Mouse (Mus musculus): Measurements from ENCODE around the gene Abcb11. TPM values are rescaled to one million over a fixed set of nuclear protein-coding genes. Genes with fewer than 3 reads are reported as not detected.

Gene Abcb11
- polyA plus RNA-seq, 1 experiment = not detected

GRCm38 (mm10) chr2:69294508-69294907 lies 47.9 kb downstream of the Abcb11 start:
- no peak for TF ChIP-seq GATA1 (IDR thresholded peaks at IDR 0.05; ENCODE audit: low read length)

- no peak for TF ChIP-seq GATA1 (IDR thresholded peaks at IDR 0.05; ENCODE audit: low read length)
Observed at GRCm38 (mm10) chr2:69288989-69289388, 53.4 kb downstream of the Abcb11 start.

GRCm38 (mm10) chr2:69275875-69276274 lies 66.5 kb downstream of the Abcb11 start:
- TF ChIP-seq GATA1 (IDR thresholded peaks at IDR 0.05; ENCODE audit: low read length) = no peak

- no peak for TF ChIP-seq GATA1 (IDR thresholded peaks at IDR 0.05; ENCODE audit: low read length)
Observed at GRCm38 (mm10) chr2:69264069-69264618, 78.3 kb downstream of the Abcb11 start.

GRCm38 (mm10) chr2:69248221-69248755 lies 94.1 kb downstream of the Abcb11 start:
- TF ChIP-seq GATA1 (IDR thresholded peaks at IDR 0.05; ENCODE audit: low read length) = no peak

DNA sequence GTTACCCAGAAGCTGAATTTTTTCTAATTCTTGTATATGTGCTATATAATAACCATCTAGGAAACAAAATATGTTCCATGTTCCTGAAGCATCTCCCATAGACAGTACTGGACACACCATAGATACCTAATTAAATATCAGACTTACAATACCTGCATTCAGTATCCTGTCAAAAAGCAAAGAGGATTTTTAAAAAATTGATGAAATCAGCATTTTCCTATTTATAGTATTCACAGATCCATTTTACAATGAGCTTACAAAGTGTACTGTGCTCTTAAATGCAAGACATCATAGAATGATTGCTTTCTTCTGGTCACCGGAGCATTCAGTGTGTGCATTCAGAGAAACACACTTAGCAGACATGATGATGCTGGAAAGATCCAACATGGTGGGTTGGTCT lies 95.3 kb downstream of the Abcb11 start:
- TF ChIP-seq GATA1 (IDR thresholded peaks at IDR 0.05; ENCODE audit: low read length) = no peak

- no peak for TF ChIP-seq GATA1 (IDR thresholded peaks at IDR 0.05; ENCODE audit: low read length)
Observed at GRCm38 (mm10) chr2:69244924-69245323, 97.5 kb downstream of the Abcb11 start.

DNA sequence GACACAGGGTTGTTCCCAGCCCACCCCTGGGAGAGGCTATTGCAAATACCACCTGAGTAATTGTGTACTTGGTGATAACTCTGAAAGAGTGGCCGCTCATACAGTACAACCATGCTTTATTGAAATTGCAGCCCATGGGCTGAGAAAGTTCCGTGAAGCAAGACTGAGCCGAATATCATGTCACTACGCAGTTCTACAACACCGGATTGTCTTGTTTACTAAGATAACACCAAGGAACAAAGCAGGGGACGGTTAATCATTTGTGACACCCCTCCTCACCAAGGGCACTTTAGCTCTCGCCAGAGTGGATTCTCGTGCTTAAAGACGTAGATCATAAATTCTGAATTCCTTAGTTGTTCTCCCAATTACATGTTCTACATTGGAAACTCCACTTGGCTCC lies 103.1 kb downstream of the Abcb11 start:
- TF ChIP-seq GATA1 (IDR thresholded peaks at IDR 0.05; ENCODE audit: low read length) = no peak

DNA sequence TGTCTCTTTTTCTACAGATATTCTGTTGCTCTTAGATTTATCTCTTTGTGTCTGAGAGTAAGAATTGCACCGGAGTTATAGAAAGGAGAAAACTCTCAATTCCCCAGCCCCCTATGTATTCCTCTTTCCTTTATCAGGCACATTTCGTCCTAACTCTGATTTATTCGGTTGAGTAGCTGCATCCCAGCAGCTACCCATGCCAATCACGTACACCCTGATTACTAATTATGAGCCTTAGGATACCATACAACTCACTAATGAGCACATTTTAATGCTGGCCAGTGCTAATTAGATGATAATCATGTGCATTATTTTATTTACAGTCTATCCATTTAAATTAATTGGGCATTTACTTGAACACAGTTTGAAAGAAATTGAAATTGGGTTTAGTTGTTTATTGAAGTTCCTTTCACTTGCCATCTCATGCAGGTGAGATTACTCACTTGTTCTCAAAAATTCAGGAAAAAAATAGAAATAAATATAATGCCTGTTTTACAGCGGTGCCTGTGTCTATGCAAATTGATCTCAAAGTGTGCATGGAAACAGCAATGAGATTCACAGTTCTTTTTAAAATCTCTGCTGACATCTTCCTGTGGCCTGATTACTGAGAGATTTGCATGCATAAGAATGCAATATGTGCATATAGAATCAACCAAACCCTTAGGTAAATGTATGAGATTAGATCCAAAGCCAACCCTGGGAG lies 107.3 kb downstream of the Abcb11 start:
- no peak for TF ChIP-seq GATA1 (IDR thresholded peaks at IDR 0.05; ENCODE audit: low read length)

DNA sequence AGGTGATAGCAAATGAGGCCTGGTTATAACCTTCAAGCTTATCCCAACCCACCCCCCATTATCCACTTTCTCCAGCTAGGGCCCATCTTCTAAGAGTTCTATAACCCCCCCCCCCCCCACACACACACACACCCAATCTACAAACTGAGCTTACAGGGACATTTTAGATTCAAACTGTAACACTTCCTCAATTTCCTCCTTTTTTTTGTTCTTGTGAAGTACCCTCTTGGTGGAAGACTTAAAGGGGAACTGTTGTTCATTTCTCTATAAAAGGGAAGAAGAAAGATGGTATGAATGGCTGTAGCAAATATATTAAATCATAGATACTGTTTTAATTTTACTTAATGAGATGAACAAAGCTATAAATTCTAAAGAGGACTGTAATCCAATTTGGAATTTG lies 110.3 kb downstream of the Abcb11 start:
- no peak for TF ChIP-seq GATA1 (IDR thresholded peaks at IDR 0.05; ENCODE audit: low read length)

GRCm38 (mm10) chr2:69230137-69230536 lies 112.3 kb downstream of the Abcb11 start:
- TF ChIP-seq GATA1 (IDR thresholded peaks at IDR 0.05; ENCODE audit: low read length) = no peak

- no peak for TF ChIP-seq GATA1 (IDR thresholded peaks at IDR 0.05; ENCODE audit: low read length)
Observed at GRCm38 (mm10) chr2:69228635-69229034, 113.8 kb downstream of the Abcb11 start.

DNA sequence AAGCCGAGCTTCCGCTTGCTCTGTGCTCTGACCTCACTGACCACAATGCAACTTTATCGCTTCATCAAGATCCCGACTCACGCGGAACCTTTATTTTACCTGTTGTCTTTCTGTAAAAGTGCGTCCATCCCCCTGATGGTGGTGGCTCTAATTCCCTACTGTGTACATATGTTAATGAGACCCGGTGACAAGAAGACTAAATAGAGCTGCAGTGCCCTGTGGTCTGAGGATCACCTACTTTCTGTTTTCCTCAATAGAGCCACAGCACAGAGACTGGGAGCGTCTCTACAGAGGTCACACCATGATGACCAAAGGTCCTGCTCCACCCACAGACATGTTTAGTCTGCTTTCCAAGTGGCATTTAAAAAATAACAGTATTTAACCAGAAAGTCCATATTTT lies 115.5 kb downstream of the Abcb11 start:
- no peak for TF ChIP-seq GATA1 (IDR thresholded peaks at IDR 0.05; ENCODE audit: low read length)

DNA sequence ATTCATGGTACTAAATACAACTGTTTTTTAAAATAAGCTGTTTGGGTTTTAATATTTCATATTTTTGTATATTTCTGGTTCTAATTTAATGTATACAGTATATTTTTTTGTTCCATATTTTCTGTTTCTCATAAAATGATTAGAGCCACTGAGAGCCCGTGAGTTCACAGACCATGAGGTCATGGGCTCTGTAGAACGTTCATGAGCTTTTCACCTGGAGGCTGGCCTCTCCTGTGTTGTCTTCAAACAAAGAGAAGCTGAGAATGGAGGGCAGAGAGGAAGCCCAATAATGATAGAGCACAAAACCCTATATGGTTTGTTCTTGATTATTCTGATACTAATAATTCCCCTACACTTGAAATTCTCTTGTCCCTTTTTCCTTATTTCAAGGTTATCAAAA lies 117.7 kb downstream of the Abcb11 start:
- TF ChIP-seq GATA1 (IDR thresholded peaks at IDR 0.05; ENCODE audit: low read length) = no peak

DNA sequence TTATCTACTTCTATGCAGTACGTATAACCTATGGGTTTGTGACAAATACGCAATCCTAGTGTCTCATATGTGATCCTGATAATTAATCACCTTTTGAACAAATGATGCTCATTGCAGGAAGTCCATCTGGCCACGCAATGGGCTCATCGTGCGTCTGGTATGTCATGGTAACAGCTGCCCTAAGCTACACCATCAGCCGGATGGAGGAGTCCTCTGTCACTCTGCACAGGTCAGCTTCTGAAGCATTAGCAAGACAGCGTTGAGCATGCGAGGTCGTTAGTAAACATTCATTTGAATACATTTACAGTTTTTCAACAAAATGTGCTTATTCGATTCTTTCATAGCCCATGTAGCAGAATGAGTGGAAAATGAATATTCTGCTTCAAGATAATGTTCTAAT lies 119.6 kb downstream of the Abcb11 start:
- no peak for TF ChIP-seq GATA1 (IDR thresholded peaks at IDR 0.05; ENCODE audit: low read length)

- TF ChIP-seq GATA1 (IDR thresholded peaks at IDR 0.05; ENCODE audit: low read length) = no peak
Observed at GRCm38 (mm10) chr2:69221868-69222416, 120.5 kb downstream of the Abcb11 start.

DNA sequence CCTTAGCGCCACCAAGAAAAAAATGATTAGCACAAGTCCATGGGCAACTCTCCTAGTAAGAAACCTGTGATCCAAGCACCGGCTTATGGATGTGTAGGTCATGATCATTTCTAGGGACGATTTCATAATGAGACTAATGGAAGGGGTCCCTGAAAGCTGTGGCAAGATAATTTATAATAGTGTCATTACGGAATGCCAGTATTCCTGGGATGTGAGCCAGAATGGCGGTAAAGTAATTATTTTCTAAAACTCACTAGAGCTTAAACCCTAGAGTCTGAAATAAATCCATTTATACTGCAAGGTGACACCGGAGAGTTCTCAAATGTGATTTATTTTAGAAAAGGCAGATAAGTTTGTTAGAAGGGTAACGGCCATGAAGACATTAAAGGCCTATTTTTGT lies 127.2 kb downstream of the Abcb11 start:
- TF ChIP-seq GATA1 (IDR thresholded peaks at IDR 0.05; ENCODE audit: low read length) = no peak
